Mouse (Mus musculus) MEL (cell line): Measurements from ENCODE around the gene Ppp2r5b.

Experiments
- CHD1 ChIP-seq: IDR thresholded peaks from 2 replicates; pipeline ENCODE4 v1.6.1; 2012; ENCODE audit warnings: low read depth, mild to moderate bottlenecking, inconsistent platforms, low read length, improper control_type of control experiment
- CTCF ChIP-seq, 3 experiments: IDR thresholded peaks in 2 of 3; conservative IDR thresholded peaks in 1 of 3; 2 replicates each; pipeline ENCODE4 v1.5.1; 2011 to 2012; ENCODE audit warnings: low read length in 3 of 3, low read depth in 2 of 3, mild to moderate bottlenecking in 2 of 3, improper control_type of control experiment in 1 of 3, inconsistent platforms in 1 of 3, mixed read lengths in 1 of 3, moderate library complexity in 1 of 3; ENCODE audit not compliant: control insufficient read depth in 1 of 3, insufficient read depth in 1 of 3, poor library complexity in 1 of 3, severe bottlenecking in 1 of 3
- E2F4 ChIP-seq: IDR thresholded peaks from 2 replicates; pipeline ENCODE4 v1.6.1; 2011; ENCODE audit warnings: low read depth, low read length, improper control_type of control experiment, borderline replicate concordance
- EP300 ChIP-seq, 2 experiments: IDR thresholded peaks; 2 replicates each; pipeline ENCODE4 v1.6.1; 2011; ENCODE audit warnings: improper control_type of control experiment in 2 of 2, low read length in 2 of 2, low read depth in 1 of 2, mild to moderate bottlenecking in 1 of 2
- GABPA ChIP-seq: IDR thresholded peaks from 2 replicates; pipeline ENCODE4 v1.6.1; 2012; ENCODE audit warnings: low read depth, mild to moderate bottlenecking, inconsistent platforms, low read length, improper control_type of control experiment, moderate library complexity
- GATA1 ChIP-seq: IDR thresholded peaks from 2 replicates; pipeline ENCODE4 v1.6.1; 2011; ENCODE audit warnings: low read depth, low read length, improper control_type of control experiment
- MAFK ChIP-seq: IDR thresholded peaks from 2 replicates; pipeline ENCODE4 v1.6.1; 2011; ENCODE audit warnings: low read depth, mild to moderate bottlenecking, low read length, improper control_type of control experiment, borderline replicate concordance
- MAX ChIP-seq: IDR thresholded peaks from 2 replicates; pipeline ENCODE4 v1.6.1; 2011; ENCODE audit warnings: low read length, improper control_type of control experiment
- POLR2A ChIP-seq, 2 experiments: IDR thresholded peaks; 2 replicates each; pipeline ENCODE4 v1.6.1; 2011 to 2012; ENCODE audit warnings: low read length in 2 of 2, mild to moderate bottlenecking in 2 of 2, control low read depth in 1 of 2, improper control_type of control experiment in 1 of 2, low read depth in 1 of 2, moderate library complexity in 1 of 2; ENCODE audit not compliant: control insufficient read depth in 1 of 2, insufficient read depth in 1 of 2, poor library complexity in 1 of 2
- POLR2AphosphoS5 ChIP-seq: IDR thresholded peaks from 2 replicates; pipeline ENCODE4 v1.6.1; 2012; ENCODE audit warnings: low read depth, borderline replicate concordance, mild to moderate bottlenecking, inconsistent platforms, low read length, moderate library complexity, mixed read lengths
- TCF12 ChIP-seq: IDR thresholded peaks from 2 replicates; pipeline ENCODE4 v1.6.1; 2014; ENCODE audit warnings: low read depth, mild to moderate bottlenecking, inconsistent platforms, low read length, improper control_type of control experiment, moderate library complexity

GRCm38 (mm10) chr19:6264200-6264599 lies 28.5 kb upstream of the Ppp2r5b start:
- no peak for TF ChIP-seq CHD1
- no peak for TF ChIP-seq MAX
- TF ChIP-seq GATA1 = no peak
- no peak for TF ChIP-seq TCF12
- TF ChIP-seq GABPA = no peak
- no peak for TF ChIP-seq POLR2AphosphoS5
- no peak for TF ChIP-seq E2F4
- no peak for TF ChIP-seq CTCF (IDR thresholded peaks at IDR 0.05 in 2 of 3, conservative IDR thresholded peaks at IDR 0.05 in 1 of 3; ENCODE audit: control insufficient read depth in 1 of 3, insufficient read depth in 1 of 3, low read depth in 2 of 3, low read length in 3 of 3, poor library complexity in 1 of 3, severe bottlenecking in 1 of 3)
- TF ChIP-seq EP300 (IDR thresholded peaks at IDR 0.05; ENCODE audit: low read depth in 1 of 2, low read length in 2 of 2) = no peak
- no peak for TF ChIP-seq POLR2A (IDR thresholded peaks at IDR 0.05; ENCODE audit: control insufficient read depth in 1 of 2, insufficient read depth in 1 of 2, low read depth in 1 of 2, low read length in 2 of 2, poor library complexity in 1 of 2)
- no peak for TF ChIP-seq MAFK
